Mouse (Mus musculus): ENCODE results near the gene Fgfr2. TPM values are rescaled to one million over a fixed set of nuclear protein-coding genes. Genes with fewer than 3 reads are reported as not detected.

Gene Fgfr2
- polyA plus RNA-seq, 1 experiment from 2014 or later: 24.1 TPM

- Histone ChIP-seq H3K9me3 (ENCODE audit: control insufficient read depth, low read length) (no peaks in the 10 kb centered on the region), H3K9ac (ENCODE audit: low read depth, low read length) (no peak overlapping the region), H3K4me1 (ENCODE audit: control insufficient read depth, insufficient read depth, low read depth, low read length) (no peaks in the 10 kb centered on the region), H3K36me3 (ENCODE audit: control insufficient read depth, insufficient read depth, low read length) (no peaks in the 10 kb centered on the region), H3K4me2 (ENCODE audit: low read length) (no peak overlapping the region), H3K27ac (ENCODE audit: low read depth, low read length) (no peak overlapping the region), H3K27me3 (replicated peaks; ENCODE audit: control insufficient read depth, insufficient read depth, low read length) (no peaks in the 10 kb centered on the region), H3K4me3 (ENCODE audit: low read length) (no peak overlapping the region)
- WGBS: 83% methylated on average over 9 of the region's 9 CpGs
- ATAC-seq: no peak
These were observed 2554.2 kb downstream of the Fgfr2 start for GRCm38 (mm10) chr7:130568783-130569436.

GRCm38 (mm10) chr7:130564596-130564995 is 2558.6 kb downstream of the Fgfr2 start:
- ATAC-seq: no peak
- Histone ChIP-seq H3K27ac (ENCODE audit: low read depth, low read length) (no peak overlapping the region), H3K36me3 (ENCODE audit: control insufficient read depth, insufficient read depth, low read length) (no peaks in the 10 kb centered on the region), H3K4me1 (ENCODE audit: control insufficient read depth, insufficient read depth, low read depth, low read length) (no peaks in the 10 kb centered on the region), H3K4me2 (ENCODE audit: low read length) (no peak overlapping the region), H3K9ac (ENCODE audit: low read depth, low read length) (no peak overlapping the region), H3K9me3 (ENCODE audit: control insufficient read depth, low read length) (no peaks in the 10 kb centered on the region), H3K4me3 (ENCODE audit: low read length) (no peak overlapping the region), H3K27me3 (replicated peaks; ENCODE audit: control insufficient read depth, insufficient read depth, low read length) (no peaks in the 10 kb centered on the region)
- 71% methylated on average over 3 of the region's 3 CpGs for WGBS

GRCm38 (mm10) chr7:130563880-130564279 is 2559.3 kb downstream of the Fgfr2 start:
- H3K9me3 ChIP-seq (ENCODE audit: control insufficient read depth, low read length): no peaks in the 10 kb centered on the region
- no peak overlapping the region for H3K9ac ChIP-seq (ENCODE audit: low read depth, low read length)
- H3K4me1 ChIP-seq (ENCODE audit: control insufficient read depth, insufficient read depth, low read depth, low read length): no peaks in the 10 kb centered on the region
- WGBS: 68% methylated on average over 4 of the region's 4 CpGs
- H3K4me2 ChIP-seq (ENCODE audit: low read length): no peak overlapping the region
- no peak for ATAC-seq
- H3K27me3 ChIP-seq (replicated peaks; ENCODE audit: control insufficient read depth, insufficient read depth, low read length): no peaks in the 10 kb centered on the region
- no peaks in the 10 kb centered on the region for H3K36me3 ChIP-seq (ENCODE audit: control insufficient read depth, insufficient read depth, low read length)
- no peak overlapping the region for H3K27ac ChIP-seq (ENCODE audit: low read depth, low read length)
- no peak overlapping the region for H3K4me3 ChIP-seq (ENCODE audit: low read length)

- H3K9me3 ChIP-seq (ENCODE audit: control insufficient read depth, low read length): no peaks in the 10 kb centered on the region
- no peaks in the 10 kb centered on the region for H3K36me3 ChIP-seq (ENCODE audit: control insufficient read depth, insufficient read depth, low read length)
- H3K9ac ChIP-seq (ENCODE audit: low read depth, low read length): no peak overlapping the region
- 86% methylated on average over 4 of the region's 4 CpGs for WGBS
- H3K4me3 ChIP-seq (ENCODE audit: low read length): no peak overlapping the region
- H3K27me3 ChIP-seq (replicated peaks; ENCODE audit: control insufficient read depth, insufficient read depth, low read length): no peaks in the 10 kb centered on the region
- ATAC-seq: no peak
- no peak overlapping the region for H3K4me2 ChIP-seq (ENCODE audit: low read length)
- H3K4me1 ChIP-seq (ENCODE audit: control insufficient read depth, insufficient read depth, low read depth, low read length): no peaks in the 10 kb centered on the region
- H3K27ac ChIP-seq (ENCODE audit: low read depth, low read length): no peak overlapping the region
These were observed 2559.9 kb downstream of the Fgfr2 start for GRCm38 (mm10) chr7:130563276-130563675.

- H3K4me1 ChIP-seq (ENCODE audit: control insufficient read depth, insufficient read depth, low read depth, low read length): no peaks in the 10 kb centered on the region
- no peak overlapping the region for H3K4me2 ChIP-seq (ENCODE audit: low read length)
- no peaks in the 10 kb centered on the region for H3K27me3 ChIP-seq (replicated peaks; ENCODE audit: control insufficient read depth, insufficient read depth, low read length)
- 81% methylated on average over 1 of the region's 1 CpGs for WGBS
- no peaks in the 10 kb centered on the region for H3K36me3 ChIP-seq (ENCODE audit: control insufficient read depth, insufficient read depth, low read length)
- H3K27ac ChIP-seq (ENCODE audit: low read depth, low read length): no peak overlapping the region
- H3K4me3 ChIP-seq (ENCODE audit: low read length): no peak overlapping the region
- no peaks in the 10 kb centered on the region for H3K9me3 ChIP-seq (ENCODE audit: control insufficient read depth, low read length)
- H3K9ac ChIP-seq (ENCODE audit: low read depth, low read length): no peak overlapping the region
- ATAC-seq: no peak
These were observed 2562.2 kb downstream of the Fgfr2 start for GRCm38 (mm10) chr7:130560933-130561332.

GRCm38 (mm10) chr7:130558592-130558991 is 2564.6 kb downstream of the Fgfr2 start:
- no peak overlapping the region for H3K27ac ChIP-seq (ENCODE audit: low read depth, low read length)
- no peaks in the 10 kb centered on the region; the same call in 1 of the 2 replicates for H3K4me1 ChIP-seq (ENCODE audit: control insufficient read depth, insufficient read depth, low read depth, low read length)
- no peaks in the 10 kb centered on the region for H3K36me3 ChIP-seq (ENCODE audit: control insufficient read depth, insufficient read depth, low read length)
- no peaks in the 10 kb centered on the region for H3K27me3 ChIP-seq (replicated peaks; ENCODE audit: control insufficient read depth, insufficient read depth, low read length)
- WGBS: 84% methylated on average over 4 of the region's 4 CpGs
- H3K4me3 ChIP-seq (ENCODE audit: low read length): no peak overlapping the region
- H3K4me2 ChIP-seq (ENCODE audit: low read length): no peak overlapping the region
- no peaks in the 10 kb centered on the region for H3K9me3 ChIP-seq (ENCODE audit: control insufficient read depth, low read length)
- H3K9ac ChIP-seq (ENCODE audit: low read depth, low read length): no peak overlapping the region
- ATAC-seq: no peak

GRCm38 (mm10) chr7:130555597-130555996 is 2567.6 kb downstream of the Fgfr2 start:
- no peak overlapping the region for H3K4me3 ChIP-seq (ENCODE audit: low read length)
- no peaks in the 10 kb centered on the region; the same call in 1 of the 2 replicates for H3K4me1 ChIP-seq (ENCODE audit: control insufficient read depth, insufficient read depth, low read depth, low read length)
- no peak overlapping the region for H3K4me2 ChIP-seq (ENCODE audit: low read length)
- no peak for ATAC-seq
- H3K9me3 ChIP-seq (ENCODE audit: control insufficient read depth, low read length): no peaks in the 10 kb centered on the region
- H3K27ac ChIP-seq (ENCODE audit: low read depth, low read length): no peak overlapping the region
- no peak overlapping the region for H3K9ac ChIP-seq (ENCODE audit: low read depth, low read length)
- WGBS: 46% methylated on average over 5 of the region's 5 CpGs
- H3K36me3 ChIP-seq (ENCODE audit: control insufficient read depth, insufficient read depth, low read length): no peaks in the 10 kb centered on the region
- H3K27me3 ChIP-seq (replicated peaks; ENCODE audit: control insufficient read depth, insufficient read depth, low read length): no peaks in the 10 kb centered on the region

- no peak overlapping the region for H3K27ac ChIP-seq (ENCODE audit: low read depth, low read length)
- ATAC-seq: no peak
- WGBS: 67% methylated on average over 4 of the region's 4 CpGs
These were observed 2569.8 kb downstream of the Fgfr2 start for GRCm38 (mm10) chr7:130553321-130553720.

GRCm38 (mm10) chr7:130552780-130553179 is 2570.4 kb downstream of the Fgfr2 start:
- 51% methylated on average over 5 of the region's 5 CpGs for WGBS
- no peaks in the 10 kb centered on the region; the same call in 1 of the 2 replicates for H3K4me1 ChIP-seq (ENCODE audit: control insufficient read depth, insufficient read depth, low read depth, low read length)

More at GRCm38 (mm10) chr7:130553321-130553720, 2569.8 kb downstream of the Fgfr2 start:
- H3K36me3 ChIP-seq (ENCODE audit: control insufficient read depth, insufficient read depth, low read length): no peaks in the 10 kb centered on the region
- no peak overlapping the region for H3K4me3 ChIP-seq (ENCODE audit: low read length)
- no peak overlapping the region for H3K4me2 ChIP-seq (ENCODE audit: low read length)
- no peaks in the 10 kb centered on the region; the same call in 1 of the 2 replicates for H3K4me1 ChIP-seq (ENCODE audit: control insufficient read depth, insufficient read depth, low read depth, low read length)
- H3K27me3 ChIP-seq (replicated peaks; ENCODE audit: control insufficient read depth, insufficient read depth, low read length): no peaks in the 10 kb centered on the region
- H3K9me3 ChIP-seq (ENCODE audit: control insufficient read depth, low read length): no peaks in the 10 kb centered on the region
- no peak overlapping the region for H3K9ac ChIP-seq (ENCODE audit: low read depth, low read length)

More at GRCm38 (mm10) chr7:130552780-130553179, 2570.4 kb downstream of the Fgfr2 start:
- Histone ChIP-seq H3K9me3 (ENCODE audit: control insufficient read depth, low read length) (no peaks in the 10 kb centered on the region), H3K27me3 (replicated peaks; ENCODE audit: control insufficient read depth, insufficient read depth, low read length) (no peaks in the 10 kb centered on the region), H3K9ac (ENCODE audit: low read depth, low read length) (no peak overlapping the region), H3K36me3 (ENCODE audit: control insufficient read depth, insufficient read depth, low read length) (no peaks in the 10 kb centered on the region), H3K4me3 (ENCODE audit: low read length) (no peak overlapping the region), H3K27ac (ENCODE audit: low read depth, low read length) (no peak overlapping the region), H3K4me2 (ENCODE audit: low read length) (no peak overlapping the region)
- ATAC-seq: no peak
